Mouse (Mus musculus) ES-CJ7 (cell line): ENCODE data around the gene Tmem207.

Source experiments
- DNase-seq: peaks from one replicate; pipeline ENCODE4 v3.0.0; 2011; ENCODE audit warnings: low read depth, low spot score

The Tmem207 gene

DNA sequence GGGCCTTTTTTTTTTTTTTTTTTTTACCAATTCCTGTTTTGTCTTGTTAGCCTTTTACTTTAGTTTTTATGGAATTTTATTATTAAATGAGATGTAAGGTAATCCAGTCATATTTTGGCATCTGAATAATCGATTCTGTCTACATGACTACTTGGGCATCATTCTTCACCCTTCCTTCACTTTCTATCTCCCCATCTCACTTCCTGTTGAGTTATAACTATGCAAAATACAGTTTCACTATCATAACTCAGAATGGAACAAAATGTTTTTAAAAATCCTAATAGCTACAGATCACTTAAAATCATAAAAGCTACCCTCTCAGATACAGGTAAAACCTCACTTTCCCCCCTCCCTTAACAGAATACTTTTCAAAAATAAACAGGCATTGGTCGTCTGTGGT lies 70.4 kb downstream of the Tmem207 start:
- DNase-seq = no peak

DNA sequence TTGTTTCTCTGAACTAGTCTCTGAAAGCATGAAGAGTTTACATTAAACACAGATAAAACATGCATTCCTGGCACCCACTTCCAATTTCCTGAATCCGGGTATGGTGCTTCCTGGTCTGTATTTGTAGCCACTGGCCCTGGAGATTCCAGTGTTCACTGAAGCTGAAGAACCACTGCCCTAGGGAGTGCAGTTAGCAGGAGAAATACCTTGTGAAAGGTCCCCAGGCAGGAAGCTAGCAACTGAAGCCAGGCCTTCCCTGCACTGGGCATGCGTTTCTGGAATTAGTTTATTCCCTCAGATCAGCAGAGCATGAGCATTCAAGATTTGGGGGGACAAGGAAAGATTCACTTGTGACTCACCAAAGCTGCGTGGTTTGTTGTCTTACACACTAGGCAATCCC lies 72.4 kb downstream of the Tmem207 start:
- DNase-seq = no peak
